Mouse (Mus musculus) CH12.LX (cell line): ENCODE measurements at regions not wholly inside any gene's neighbourhood (a gene's known extent, or its start where the extent isn't known, plus 50 kb on each side); places are given as distances from the start of the nearest gene placed in this dataset.
A peak's percentile ranks its signal among the peaks of the same experiment; 100 is the strongest.

Experiments used
- DNase-seq: peaks from one replicate; pipeline ENCODE4 v3.0.0-alpha.2; 2013; ENCODE audit errors: extremely low read depth
- H3K27ac ChIP-seq: 2 replicates; pipeline ENCODE4 v1.5.1; 2012; ENCODE audit warnings: low read depth, mild to moderate bottlenecking, control low read depth, moderate library complexity; ENCODE audit not compliant: insufficient read depth
- H3K27me3 ChIP-seq: replicated peaks from 2 replicates; pipeline ENCODE3; 2012; ENCODE audit warnings: inconsistent platforms
- H3K36me3 ChIP-seq, 2 experiments: replicated peaks in 1 of 2; 2 replicates each; pipeline versions ENCODE3 to v1.6.1; 2012; ENCODE audit warnings: inconsistent platforms in 1 of 2, low read length in 1 of 2, mild to moderate bottlenecking in 1 of 2, mixed read lengths in 1 of 2, moderate library complexity in 1 of 2; ENCODE audit not compliant: control insufficient read depth in 1 of 2, insufficient read depth in 1 of 2
- H3K4me1 ChIP-seq, 2 experiments: 2 replicates each; pipeline ENCODE4 v1.6.1; 2012; ENCODE audit warnings: inconsistent platforms in 1 of 2, moderate library complexity in 1 of 2; ENCODE audit not compliant: insufficient read depth in 2 of 2, control insufficient read depth in 1 of 2
- H3K4me2 ChIP-seq: 2 replicates; pipeline ENCODE4 v1.6.1; 2012; ENCODE audit warnings: low read depth, mild to moderate bottlenecking, control low read depth; ENCODE audit not compliant: poor library complexity, insufficient read depth, severe bottlenecking
- H3K4me3 ChIP-seq, 3 experiments: fragments of 150-350 bp in 1 of 3; sonication (generic) in 1 of 3; replicated peaks in 1 of 3; 2 replicates each; pipeline versions ENCODE3 to v1.5.1; 2011 to 2012; ENCODE audit warnings: low read depth in 2 of 3, low read length in 2 of 3, mild to moderate bottlenecking in 2 of 3, moderate library complexity in 2 of 3, control low read depth in 1 of 3, improper control_type of control experiment in 1 of 3, inconsistent platforms in 1 of 3, mixed read lengths in 1 of 3; ENCODE audit not compliant: poor library complexity in 1 of 3
- H3K79me2 ChIP-seq: replicated peaks from 2 replicates; pipeline ENCODE4 v1.6.1; 2012; ENCODE audit warnings: mild to moderate bottlenecking, moderate library complexity; ENCODE audit not compliant: control insufficient read depth, poor library complexity, insufficient read depth, severe bottlenecking; ENCODE audit errors: extremely low read depth
- H3K9ac ChIP-seq: 2 replicates; pipeline ENCODE4 v1.6.1; 2012; ENCODE audit warnings: low read depth, mild to moderate bottlenecking, control low read depth, moderate library complexity; ENCODE audit not compliant: insufficient read depth
- H3K9me3 ChIP-seq: replicated peaks from 2 replicates; pipeline ENCODE3; 2012; ENCODE audit warnings: low read length, inconsistent platforms, mixed read lengths
- BHLHE40 ChIP-seq: IDR thresholded peaks from 2 replicates; pipeline ENCODE4 v1.6.1; 2011; ENCODE audit warnings: mild to moderate bottlenecking, low read depth, low read length, improper control_type of control experiment
- CHD1 ChIP-seq: IDR thresholded peaks from 2 replicates; pipeline ENCODE4 v1.6.1; 2012; ENCODE audit warnings: low read depth, low read length, improper control_type of control experiment, inconsistent platforms
- EP300 ChIP-seq: IDR thresholded peaks from 2 replicates; pipeline ENCODE4 v1.6.1; 2011; ENCODE audit warnings: low read length, improper control_type of control experiment
- ETS1 ChIP-seq: conservative IDR thresholded peaks from 2 replicates; pipeline ENCODE4 v1.6.1; 2012; ENCODE audit warnings: low read depth, mild to moderate bottlenecking, inconsistent platforms, low read length, improper control_type of control experiment, moderate library complexity
- GABPA ChIP-seq: IDR thresholded peaks from 2 replicates; pipeline ENCODE4 v1.6.1; 2012; ENCODE audit warnings: low read depth, low read length, improper control_type of control experiment, inconsistent platforms; ENCODE audit not compliant: insufficient replicate concordance
- IRF4 ChIP-seq: IDR thresholded peaks from 2 replicates; pipeline ENCODE4 v1.6.1; 2014; ENCODE audit warnings: low read depth, mild to moderate bottlenecking, inconsistent platforms, low read length, improper control_type of control experiment
- JUN ChIP-seq: IDR thresholded peaks from 2 replicates; pipeline ENCODE4 v1.6.1; 2011; ENCODE audit warnings: low read depth, mild to moderate bottlenecking, low read length, improper control_type of control experiment, moderate library complexity; ENCODE audit not compliant: insufficient read depth
- KAT2A ChIP-seq: IDR thresholded peaks from 2 replicates; pipeline ENCODE4 v1.6.1; 2012; ENCODE audit warnings: low read length, improper control_type of control experiment, inconsistent platforms; ENCODE audit not compliant: insufficient replicate concordance
- MAX ChIP-seq: IDR thresholded peaks from 2 replicates; pipeline ENCODE4 v1.6.1; 2011; ENCODE audit warnings: low read length, improper control_type of control experiment
- MXI1 ChIP-seq: IDR thresholded peaks from 2 replicates; pipeline ENCODE4 v1.6.1; 2011; ENCODE audit warnings: mild to moderate bottlenecking, low read depth, low read length, improper control_type of control experiment
- MYC ChIP-seq: IDR thresholded peaks from 2 replicates; pipeline ENCODE4 v1.6.1; 2011; ENCODE audit warnings: low read depth, mild to moderate bottlenecking, improper control_type of control experiment, low read length
- PAX5 ChIP-seq: IDR thresholded peaks from 2 replicates; pipeline ENCODE4 v1.6.1; 2012; ENCODE audit warnings: low read length, inconsistent platforms, mixed read lengths
- POLR2A ChIP-seq: IDR thresholded peaks from 2 replicates; pipeline ENCODE4 v1.6.1; 2011; ENCODE audit warnings: low read depth, mild to moderate bottlenecking, improper control_type of control experiment, low read length
- POLR2AphosphoS2 ChIP-seq: IDR thresholded peaks from 2 replicates; pipeline ENCODE4 v1.6.1; 2011; ENCODE audit warnings: low read depth, low read length, improper control_type of control experiment
- RAD21 ChIP-seq: IDR thresholded peaks from 2 replicates; pipeline ENCODE4 v1.6.1; 2011; ENCODE audit warnings: low read depth, mild to moderate bottlenecking, low read length, improper control_type of control experiment, moderate library complexity
- TBP ChIP-seq: conservative IDR thresholded peaks from 2 replicates; pipeline ENCODE4 v1.6.1; 2011; ENCODE audit warnings: low read depth, low read length, improper control_type of control experiment
- TCF12 ChIP-seq: IDR thresholded peaks from 2 replicates; pipeline ENCODE4 v1.6.1; 2014; ENCODE audit warnings: low read depth, mild to moderate bottlenecking, inconsistent platforms, low read length, improper control_type of control experiment
- USF2 ChIP-seq: conservative IDR thresholded peaks from 2 replicates; pipeline ENCODE4 v1.6.1; 2011; ENCODE audit warnings: low read depth, low read length, improper control_type of control experiment
- ZKSCAN1 ChIP-seq: IDR thresholded peaks from 2 replicates; pipeline ENCODE4 v1.6.1; 2012; ENCODE audit warnings: low read depth, inconsistent platforms, low read length, improper control_type of control experiment, borderline replicate concordance
- ZNF384 ChIP-seq: IDR thresholded peaks from 2 replicates; pipeline ENCODE4 v1.6.1; 2012; ENCODE audit warnings: low read depth, low read length, improper control_type of control experiment, inconsistent platforms
- dilution Hi-C: fragments of 300-500 bp; cut with MboI; formaldehyde crosslinking; loops from 2 replicates; pipeline ENCODE4 v1.14.3; 2020; ENCODE audit warnings: low sequenced_read_pairs; ENCODE audit not compliant: extremely low pct_unique_long_range_greater_than_20kb, extremely low pct_ligation_motif_present
- in situ Hi-C: fragments of 300-500 bp; cut with MboI; formaldehyde crosslinking; loops from 3 replicates; pipeline ENCODE4 v1.14.3; 2019; ENCODE audit warnings: low sequenced_read_pairs, low pct_ligation_motif_present, low pct_unique_long_range_greater_than_20kb, mixed read lengths

DNA sequence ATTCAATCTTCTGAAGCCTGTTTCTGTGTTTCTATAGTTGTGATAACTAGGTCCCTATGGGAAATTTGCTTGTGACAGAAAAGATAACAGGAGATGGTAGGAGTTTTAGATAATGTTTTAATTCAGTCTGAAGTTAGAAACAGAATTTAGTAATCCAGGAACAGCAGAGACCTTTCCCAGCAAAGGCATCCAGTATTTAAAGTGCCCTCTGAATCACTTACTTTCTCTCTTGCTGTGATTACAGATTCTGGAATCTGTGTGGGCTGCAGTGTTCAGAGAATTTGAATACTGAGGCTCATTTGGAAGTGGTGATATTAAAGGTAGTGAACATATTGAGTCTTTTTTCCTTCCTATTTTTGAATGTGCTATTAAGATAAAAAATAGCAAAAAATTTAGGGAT lies 154.6 kb downstream of the Gm11077 start:
- Histone ChIP-seq H3K4me1 (peaks cover 2 to 8% of the 10 kb centered on the region in 2 experiments; a peak in 3 of 4 replicates), H3K27ac (no peak overlapping the region), H3K79me2 (no peaks in the 10 kb centered on the region)
- no peak for DNase-seq
- in situ Hi-C loops, result no loop called here
- no peak for TF ChIP-seq JUN
- TF ChIP-seq EP300, result no peak
- no peak for TF ChIP-seq MAX
- no peak for TF ChIP-seq RAD21
- TF ChIP-seq MXI1, result no peak
- no peak for TF ChIP-seq TBP
- no peak for TF ChIP-seq CHD1
- TF ChIP-seq KAT2A, result no peak
- TF ChIP-seq POLR2AphosphoS2, result no peak
- TF ChIP-seq USF2, result no peak
- TF ChIP-seq GABPA, result no peak
- no peak for TF ChIP-seq IRF4
- TF ChIP-seq PAX5, result no peak
- no peak for TF ChIP-seq ETS1
- TF ChIP-seq, all 38 proteins: peak for 0
- Histone ChIP-seq H3K9ac (no peak overlapping the region), H3K9me3 (no peaks in the 10 kb centered on the region), H3K4me2 (no peak overlapping the region), H3K27me3 (no peaks in the 10 kb centered on the region), H3K4me3 (no peak overlapping the region), H3K36me3 (no peaks in the 10 kb centered on the region)
- dilution Hi-C loops, result no loop called here

DNA sequence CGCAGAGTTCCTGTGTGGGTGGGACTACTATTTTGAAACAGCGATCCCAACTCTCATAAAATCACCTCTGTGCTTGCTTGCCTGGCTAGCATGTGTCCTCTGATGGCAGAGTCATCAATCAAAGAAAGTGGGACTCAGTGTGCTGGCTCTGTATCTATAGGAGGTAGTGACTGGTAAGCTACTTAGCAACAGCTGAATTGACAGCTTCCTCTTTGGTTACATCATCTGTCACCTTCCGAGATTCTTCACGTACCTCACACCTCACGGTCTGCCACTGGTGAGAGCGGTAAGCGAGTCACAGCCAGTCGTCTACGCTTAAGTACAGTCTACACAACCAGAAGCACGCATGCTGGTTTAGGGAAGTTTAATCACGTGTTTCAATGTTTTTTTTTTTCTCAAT lies 159.5 kb downstream of the Gm11077 start:
- H3K27ac ChIP-seq, result no peak overlapping the region
- dilution Hi-C loops, result no loop called here
- H3K9me3 ChIP-seq, result no peaks in the 10 kb centered on the region
- in situ Hi-C loops, result no loop called here
- no peak overlapping the region for H3K4me3 ChIP-seq
- TF ChIP-seq POLR2A (no peak), BHLHE40 (peak; percentile 32; the same call in 1 of the 2 replicates), TCF12 (no peak), ZKSCAN1 (no peak), ZNF384 (peak; percentile 37; the same call in 1 of the 2 replicates), MYC (no peak), RAD21 (no peak)
- peak overlapping the region; percentile 46; the same call in 1 of the 2 replicates for H3K4me2 ChIP-seq
- H3K27me3 ChIP-seq, result no peaks in the 10 kb centered on the region
- no peaks in the 10 kb centered on the region for H3K36me3 ChIP-seq
- H3K4me1 ChIP-seq, result peaks cover 3 to 10% of the 10 kb centered on the region in 2 experiments; a peak in 3 of 4 replicates
- H3K9ac ChIP-seq, result no peak overlapping the region
- H3K79me2 ChIP-seq, result no peaks in the 10 kb centered on the region
- DNase-seq, result no peak
